Mouse (Mus musculus) midbrain, embryonic 15.5 days (tissue): Measurements from ENCODE around the gene Psd. TPM values are rescaled to one million over a fixed set of nuclear protein-coding genes. Genes with fewer than 3 reads are reported as not detected.
A peak's percentile ranks its signal among the peaks of the same experiment; 100 is the strongest.

Experiments used
- ATAC-seq: fragments of 200-750 bp; cut with Nextera tagmentation; replicated peaks from 2 replicates; pipeline ENCODE4 v1.8.0; 2017; ENCODE audit warnings: moderate TSS enrichment
- H3K27ac ChIP-seq: fragments of 300-500 bp; sonication (generic); 2 replicates; pipeline ENCODE4 v1.5.1; 2015; ENCODE audit warnings: mild to moderate bottlenecking, inconsistent platforms
- H3K27me3 ChIP-seq: fragments of 300-500 bp; sonication (generic); replicated peaks from 2 replicates; pipeline ENCODE4 v1.6.1; 2015; ENCODE audit warnings: inconsistent platforms
- H3K36me3 ChIP-seq: fragments of 300-500 bp; sonication (generic); replicated peaks from 2 replicates; pipeline ENCODE4 v1.6.1; 2015; ENCODE audit warnings: inconsistent platforms
- H3K4me1 ChIP-seq: fragments of 300-500 bp; sonication (generic); 2 replicates; pipeline ENCODE4 v1.6.1; 2015; ENCODE audit warnings: inconsistent platforms
- H3K4me2 ChIP-seq: fragments of 300-500 bp; sonication (generic); 2 replicates; pipeline ENCODE4 v1.6.1; 2015; ENCODE audit warnings: inconsistent platforms, mild to moderate bottlenecking, moderate library complexity
- H3K4me3 ChIP-seq: fragments of 300-500 bp; sonication (generic); 2 replicates; pipeline ENCODE4 v1.5.1; 2015; ENCODE audit warnings: mild to moderate bottlenecking, inconsistent platforms
- H3K9ac ChIP-seq: fragments of 300-500 bp; sonication (generic); 2 replicates; pipeline ENCODE4 v1.6.1; 2015; ENCODE audit warnings: mild to moderate bottlenecking, inconsistent platforms
- H3K9me3 ChIP-seq: fragments of 300-500 bp; sonication (generic); 2 replicates; pipeline ENCODE4 v1.6.1; 2016; ENCODE audit warnings: inconsistent platforms
- WGBS: fragments of 180-500 bp; shearing (Covaris S2); methylation state at CpG from one replicate; pipeline ENCODE4 v1.1.7; 2015; ENCODE audit warnings: mixed read lengths; 5-methylcytosine and 5-hydroxymethylcytosine counted together
- polyA plus RNA-seq: library from polyadenylated mRNA; unstranded; fragments of >200 nt; fragmentation: Nextera tagmentation; extraction: Ambion mirVana; gene quantifications from 2 replicates; pipeline ENCODE4 v1.2.1, GENCODE M21; 2015

Gene Psd
- polyA plus RNA-seq, 1 experiment from 2014 or later: 148 TPM

- H3K27me3 ChIP-seq: peaks cover 35% of the 10 kb centered on the region
- peak overlapping the region; percentile 69 for H3K9ac ChIP-seq
- WGBS: 48% methylated on average over 12 of the region's 12 CpGs
Measured at GRCm38 (mm10) chr19:46315752-46316610, 11.0 kb downstream of the Psd start.

DNA sequence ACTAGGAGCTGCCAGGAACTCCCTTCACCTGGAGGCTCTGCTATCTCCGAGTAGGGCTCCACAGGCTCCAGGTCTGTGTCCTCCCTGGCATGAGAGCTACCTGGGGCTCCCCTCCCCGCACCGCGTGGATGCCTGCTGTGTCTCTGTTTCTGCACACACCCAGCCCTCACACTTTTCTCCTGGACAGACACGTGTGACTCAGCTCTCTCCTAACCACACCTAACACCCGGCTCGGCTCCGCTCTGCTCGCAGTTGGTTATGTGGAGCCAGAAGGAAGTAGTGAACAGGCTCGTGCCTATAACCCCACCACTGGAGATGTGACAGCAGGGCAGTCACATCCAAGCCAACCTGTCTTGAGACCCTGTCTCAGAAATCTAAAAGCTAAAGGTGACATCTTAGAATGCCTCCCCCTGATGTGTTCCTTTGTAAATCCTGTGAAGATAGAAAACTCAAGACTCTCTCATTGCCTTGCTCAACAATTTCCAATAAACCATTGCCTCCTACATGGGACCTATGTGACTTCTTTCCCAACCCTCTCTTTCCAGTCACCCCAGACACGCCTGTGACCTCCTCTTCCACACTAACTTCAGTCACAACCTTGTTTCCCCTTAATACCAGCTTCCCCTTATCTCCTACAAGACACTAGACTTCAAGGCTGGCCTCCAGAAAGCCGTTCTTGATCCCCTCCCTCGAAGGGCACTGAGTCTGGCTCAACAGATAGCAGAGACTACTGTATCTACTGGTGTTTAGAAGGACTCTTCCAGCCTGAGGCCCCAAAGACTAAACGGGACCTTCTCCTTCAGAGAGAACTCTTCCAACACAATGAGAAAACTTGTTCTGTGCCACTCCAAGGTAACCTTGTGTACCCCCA is 11.8 kb downstream of the Psd start:
- peaks cover 10% of the 10 kb centered on the region for H3K36me3 ChIP-seq
- peaks cover 51% of the 10 kb centered on the region for H3K4me1 ChIP-seq
- no peaks in the 10 kb centered on the region for H3K9me3 ChIP-seq
- ATAC-seq: no peak
- H3K4me3 ChIP-seq: no peak overlapping the region
- peaks cover 35% of the 10 kb centered on the region for H3K27me3 ChIP-seq
- H3K4me2 ChIP-seq: no peak overlapping the region
- H3K9ac ChIP-seq: no peak overlapping the region
- no peak overlapping the region for H3K27ac ChIP-seq
- 42% methylated on average over 14 of the region's 14 CpGs for WGBS

More at GRCm38 (mm10) chr19:46315752-46316610, 11.0 kb downstream of the Psd start:
- peak overlapping the region; percentile 89 for H3K4me2 ChIP-seq
- ATAC-seq: no peak
- H3K4me1 ChIP-seq: peaks cover 59% of the 10 kb centered on the region
- peaks cover 10% of the 10 kb centered on the region for H3K36me3 ChIP-seq
- no peaks in the 10 kb centered on the region for H3K9me3 ChIP-seq
- H3K4me3 ChIP-seq: peak overlapping the region; percentile 64
- no peak overlapping the region for H3K27ac ChIP-seq

DNA sequence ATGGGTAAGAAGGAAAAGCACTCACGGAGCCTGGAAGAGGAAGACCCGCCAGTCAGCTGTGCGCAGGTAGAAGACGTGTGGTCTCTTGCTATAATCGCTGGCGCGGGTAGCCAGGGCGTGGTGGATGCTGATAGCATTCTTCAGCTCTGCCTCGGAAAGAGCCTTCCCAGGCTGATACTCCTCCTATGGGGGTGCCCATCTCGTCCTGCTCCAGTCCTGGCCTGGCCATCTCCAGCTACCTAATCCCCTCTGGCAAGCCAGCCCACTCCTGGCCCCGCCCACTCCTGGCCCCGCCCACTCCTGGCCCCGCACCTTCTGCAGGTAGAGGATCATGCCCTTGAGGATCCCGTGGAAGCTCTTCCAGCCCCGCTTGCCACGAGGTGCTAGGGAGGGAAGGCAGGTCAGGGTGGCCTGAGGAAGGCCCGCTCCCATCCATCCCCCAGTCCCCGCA is 12.8 kb downstream of the Psd start:
- peaks cover 10% of the 10 kb centered on the region for H3K36me3 ChIP-seq
- WGBS: 19% methylated on average over 18 of the region's 18 CpGs
- H3K27me3 ChIP-seq: peaks cover 35% of the 10 kb centered on the region
- no peaks in the 10 kb centered on the region for H3K9me3 ChIP-seq
- no peak overlapping the region for H3K4me2 ChIP-seq
- no peak overlapping the region for H3K27ac ChIP-seq
- H3K4me3 ChIP-seq: no peak overlapping the region
- no peak overlapping the region for H3K9ac ChIP-seq
- ATAC-seq: no peak
- H3K4me1 ChIP-seq: peaks cover 46% of the 10 kb centered on the region

GRCm38 (mm10) chr19:46313591-46313990 is 13.4 kb downstream of the Psd start:
- Histone ChIP-seq H3K27ac (no peak overlapping the region), H3K4me2 (no peak overlapping the region), H3K27me3 (peaks cover 37% of the 10 kb centered on the region), H3K4me1 (peaks cover 45% of the 10 kb centered on the region), H3K9ac (no peak overlapping the region), H3K36me3 (peaks cover 10% of the 10 kb centered on the region), H3K4me3 (no peak overlapping the region), H3K9me3 (no peaks in the 10 kb centered on the region)
- 70% methylated on average over 6 of the region's 6 CpGs for WGBS
- no peak for ATAC-seq

DNA sequence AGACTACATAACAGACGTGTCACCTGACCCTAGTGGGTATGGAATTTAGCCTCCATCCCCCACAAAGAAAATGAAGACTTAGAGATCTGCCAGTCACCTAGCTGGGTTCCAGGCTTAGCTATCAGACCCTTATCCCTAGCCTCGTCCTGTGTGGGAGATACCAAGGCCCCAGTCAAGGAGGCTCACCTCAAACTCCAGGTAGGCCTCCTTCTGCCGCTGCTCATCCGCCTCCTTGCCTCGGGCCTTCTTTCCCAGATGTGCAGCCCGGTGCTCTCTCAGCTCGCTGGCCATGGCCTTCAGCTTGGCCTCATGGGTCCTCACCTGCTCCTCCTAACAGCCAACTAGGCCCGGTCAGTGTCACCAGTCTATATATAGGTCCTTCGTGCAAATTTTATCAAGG is 13.8 kb downstream of the Psd start:
- no peak overlapping the region for H3K9ac ChIP-seq
- H3K4me2 ChIP-seq: no peak overlapping the region
- H3K9me3 ChIP-seq: no peaks in the 10 kb centered on the region
- no peak for ATAC-seq
- peaks cover 42% of the 10 kb centered on the region for H3K27me3 ChIP-seq
- no peak overlapping the region for H3K4me3 ChIP-seq
- peaks cover 42% of the 10 kb centered on the region for H3K4me1 ChIP-seq
- 89% methylated on average over 9 of the region's 9 CpGs for WGBS
- H3K36me3 ChIP-seq: peaks cover 10% of the 10 kb centered on the region
- H3K27ac ChIP-seq: no peak overlapping the region

- Histone ChIP-seq H3K4me2 (no peak overlapping the region), H3K27ac (no peak overlapping the region), H3K4me1 (peaks cover 39% of the 10 kb centered on the region), H3K9me3 (no peaks in the 10 kb centered on the region), H3K36me3 (peaks cover 10% of the 10 kb centered on the region), H3K4me3 (no peak overlapping the region), H3K9ac (no peak overlapping the region), H3K27me3 (peaks cover 47% of the 10 kb centered on the region)
- ATAC-seq: no peak
- 94% methylated on average over 21 of the region's 21 CpGs for WGBS
Measured at GRCm38 (mm10) chr19:46312566-46312965, 14.4 kb downstream of the Psd start.

DNA sequence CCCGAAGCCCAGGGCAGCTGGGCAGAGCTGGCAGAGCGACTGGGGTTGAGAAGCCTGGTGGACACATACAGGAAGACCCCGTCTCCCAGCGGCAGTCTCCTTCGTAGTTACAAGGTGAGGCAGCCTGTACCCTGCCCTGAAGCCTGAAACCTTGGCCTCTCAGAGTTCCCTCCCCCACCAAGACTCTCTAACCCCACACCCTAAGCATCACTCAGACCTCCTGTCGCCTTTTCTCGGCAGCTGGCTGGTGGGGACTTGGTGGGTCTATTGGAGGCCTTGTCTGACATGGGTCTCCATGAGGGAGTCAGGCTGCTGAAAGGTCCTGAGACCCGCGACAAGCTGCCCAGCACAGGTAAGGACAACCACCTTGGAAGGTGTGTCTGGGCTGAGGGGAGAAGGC is 15.6 kb downstream of the Psd start:
- Histone ChIP-seq H3K4me2 (no peak overlapping the region), H3K4me3 (no peak overlapping the region), H3K27me3 (peaks cover 44% of the 10 kb centered on the region), H3K36me3 (peaks cover 10% of the 10 kb centered on the region), H3K9me3 (no peaks in the 10 kb centered on the region), H3K4me1 (peaks cover 26% of the 10 kb centered on the region), H3K27ac (no peak overlapping the region), H3K9ac (no peak overlapping the region)
- no peak for ATAC-seq
- whole genome bisulfite sequencing: 92% methylated on average over 9 of the region's 9 CpGs

GRCm38 (mm10) chr19:46310312-46310865 is 16.6 kb downstream of the Psd start:
- ATAC-seq: no peak
- no peak overlapping the region for H3K4me2 ChIP-seq
- H3K36me3 ChIP-seq: peaks cover 10% of the 10 kb centered on the region
- H3K27ac ChIP-seq: no peak overlapping the region
- WGBS: 89% methylated on average over 12 of the region's 12 CpGs
- no peaks in the 10 kb centered on the region for H3K9me3 ChIP-seq
- no peak overlapping the region for H3K4me3 ChIP-seq
- H3K9ac ChIP-seq: no peak overlapping the region
- H3K27me3 ChIP-seq: peaks cover 41% of the 10 kb centered on the region
- peaks cover 24% of the 10 kb centered on the region for H3K4me1 ChIP-seq

DNA sequence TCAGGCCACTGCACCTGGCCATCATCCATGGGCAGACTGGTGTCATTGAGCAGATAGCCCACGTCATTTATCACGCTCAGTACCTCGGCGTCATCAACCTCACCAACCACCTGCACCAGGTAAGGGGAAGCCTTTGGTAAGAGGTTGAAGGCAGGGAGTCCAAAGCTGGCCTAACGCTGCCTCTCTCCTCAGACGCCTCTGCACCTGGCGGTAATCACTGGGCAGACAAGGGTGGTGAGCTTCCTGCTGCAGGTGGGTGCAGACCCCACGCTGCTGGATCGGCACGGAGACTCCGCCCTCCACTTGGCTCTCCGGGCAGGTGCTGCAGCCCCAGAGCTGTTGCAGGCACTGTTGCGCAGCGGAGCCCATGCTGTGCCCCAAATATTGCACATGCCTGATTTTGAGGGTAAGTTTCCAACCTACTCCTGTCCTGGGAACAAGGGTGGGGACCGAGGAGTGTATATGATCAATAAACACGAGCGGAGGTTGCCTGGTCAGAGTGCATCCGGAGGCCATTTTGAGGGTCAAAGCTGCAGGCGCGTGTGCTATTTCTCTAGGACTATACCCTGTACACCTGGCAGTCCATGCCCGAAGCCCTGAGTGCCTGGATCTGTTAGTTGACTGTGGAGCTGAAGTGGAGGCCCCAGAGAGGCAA is 17.2 kb downstream of the Psd start:
- no peak overlapping the region for H3K9ac ChIP-seq
- no peak overlapping the region for H3K4me3 ChIP-seq
- 82% methylated on average over 21 of the region's 21 CpGs for WGBS
- H3K9me3 ChIP-seq: no peaks in the 10 kb centered on the region
- no peak; the same call in 1 of the 2 replicates for ATAC-seq
- H3K27me3 ChIP-seq: peaks cover 41% of the 10 kb centered on the region
- H3K36me3 ChIP-seq: peaks cover 10% of the 10 kb centered on the region
- H3K27ac ChIP-seq: no peak overlapping the region
- H3K4me2 ChIP-seq: no peak overlapping the region
- peaks cover 28% of the 10 kb centered on the region for H3K4me1 ChIP-seq

- Histone ChIP-seq H3K9ac (peak overlapping the region; percentile 50), H3K36me3 (peaks cover 10% of the 10 kb centered on the region), H3K9me3 (no peaks in the 10 kb centered on the region), H3K4me2 (peak overlapping the region; percentile 86), H3K4me3 (peak overlapping the region; percentile 45), H3K4me1 (peaks cover 32% of the 10 kb centered on the region), H3K27me3 (peaks cover 36% of the 10 kb centered on the region), H3K27ac (no peak overlapping the region)
- 1% methylated on average over 47 of the region's 47 CpGs for WGBS
- peak; percentile 71 for ATAC-seq
Measured at GRCm38 (mm10) chr19:46308706-46309435, 18.1 kb downstream of the Psd start.

GRCm38 (mm10) chr19:46308303-46308702 is 18.7 kb downstream of the Psd start:
- H3K27me3 ChIP-seq: peaks cover 36% of the 10 kb centered on the region

More at GRCm38 (mm10) chr19:46308303-46308702, 18.7 kb downstream of the Psd start:
- Histone ChIP-seq H3K27ac (no peak overlapping the region), H3K4me2 (peak overlapping the region; percentile 86), H3K4me3 (peak overlapping the region; percentile 45; the same call in 1 of the 2 replicates), H3K4me1 (peaks cover 33% of the 10 kb centered on the region), H3K9ac (no peak overlapping the region), H3K36me3 (peaks cover 10% of the 10 kb centered on the region), H3K9me3 (no peaks in the 10 kb centered on the region)
- no peak for ATAC-seq
- WGBS: 54% methylated on average over 16 of the region's 16 CpGs
